Mouse (Mus musculus): ENCODE results near the gene Tmem126b. TPM values are rescaled to one million over a fixed set of nuclear protein-coding genes. Genes with fewer than 3 reads are reported as not detected.

Gene Tmem126b
- polyA plus RNA-seq, 1 experiment: 0.31 TPM

DNA sequence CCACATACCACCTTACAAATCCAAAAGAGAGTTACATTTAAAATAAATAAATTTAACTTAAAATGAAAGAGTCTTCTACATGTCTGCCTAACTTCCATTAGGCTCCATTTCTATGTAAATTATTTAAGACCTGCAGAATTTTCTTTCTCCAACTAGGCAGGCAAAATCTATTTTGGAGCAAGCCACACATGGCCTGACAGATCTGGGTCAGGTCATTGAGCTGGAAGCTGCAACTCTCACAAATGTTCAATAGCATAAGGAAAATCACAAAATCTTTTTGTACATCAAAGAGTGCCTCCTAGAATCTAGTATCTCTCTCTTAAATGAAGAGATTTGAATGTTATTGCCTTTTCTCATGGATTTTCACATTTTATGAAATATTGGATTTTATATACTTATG lies 43.6 kb downstream of the Tmem126b start:
- no peak overlapping the region for H3K4me3 ChIP-seq (replicated peaks)
- H3K36me3 ChIP-seq (ENCODE audit: control insufficient read depth): no peaks in the 10 kb centered on the region
- no peak for TF ChIP-seq GATA1 (IDR thresholded peaks at IDR 0.05; ENCODE audit: low read length)
- no peaks in the 10 kb centered on the region for H3K4me1 ChIP-seq (ENCODE audit: control insufficient read depth)
- H3K27me3 ChIP-seq (ENCODE audit: control insufficient read depth): peaks cover 7% of the 10 kb centered on the region
- no peaks in the 10 kb centered on the region; the same call in 1 of the 2 replicates for H3K9me3 ChIP-seq (ENCODE audit: control insufficient read depth, low read length)

DNA sequence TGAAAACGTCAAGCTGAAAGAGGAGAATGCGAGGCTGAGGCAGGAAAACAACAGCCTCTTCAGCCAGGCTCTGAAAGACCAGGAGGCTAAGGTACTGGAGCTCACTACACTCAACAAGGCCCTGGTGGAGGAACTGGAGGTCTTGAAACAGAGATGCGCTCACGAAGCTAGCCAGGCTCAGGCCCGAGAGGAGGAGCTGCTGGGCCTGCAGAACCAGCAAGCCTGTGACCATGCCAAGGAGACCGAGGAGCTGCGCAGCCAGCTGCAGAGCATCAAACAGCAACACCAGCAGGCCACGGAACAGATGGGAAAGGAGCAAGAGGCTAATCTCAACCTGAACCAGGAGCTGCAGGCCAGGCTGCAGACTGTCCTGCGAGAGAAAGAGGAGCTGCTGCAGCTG lies 48.8 kb downstream of the Tmem126b start:
- peaks cover 6% of the 10 kb centered on the region for H3K4me1 ChIP-seq (ENCODE audit: control insufficient read depth)
- H3K36me3 ChIP-seq (ENCODE audit: control insufficient read depth): no peaks in the 10 kb centered on the region
- H3K27me3 ChIP-seq (ENCODE audit: control insufficient read depth): peaks cover 14% of the 10 kb centered on the region
- H3K4me3 ChIP-seq (replicated peaks): no peak overlapping the region
- no peaks in the 10 kb centered on the region; the same call in 1 of the 2 replicates for H3K9me3 ChIP-seq (ENCODE audit: control insufficient read depth, low read length)
- no peak for TF ChIP-seq TAL1 (IDR thresholded peaks at IDR 0.05; ENCODE audit: low read length)
- TF ChIP-seq GATA1 (IDR thresholded peaks at IDR 0.05; ENCODE audit: low read length): no peak

DNA sequence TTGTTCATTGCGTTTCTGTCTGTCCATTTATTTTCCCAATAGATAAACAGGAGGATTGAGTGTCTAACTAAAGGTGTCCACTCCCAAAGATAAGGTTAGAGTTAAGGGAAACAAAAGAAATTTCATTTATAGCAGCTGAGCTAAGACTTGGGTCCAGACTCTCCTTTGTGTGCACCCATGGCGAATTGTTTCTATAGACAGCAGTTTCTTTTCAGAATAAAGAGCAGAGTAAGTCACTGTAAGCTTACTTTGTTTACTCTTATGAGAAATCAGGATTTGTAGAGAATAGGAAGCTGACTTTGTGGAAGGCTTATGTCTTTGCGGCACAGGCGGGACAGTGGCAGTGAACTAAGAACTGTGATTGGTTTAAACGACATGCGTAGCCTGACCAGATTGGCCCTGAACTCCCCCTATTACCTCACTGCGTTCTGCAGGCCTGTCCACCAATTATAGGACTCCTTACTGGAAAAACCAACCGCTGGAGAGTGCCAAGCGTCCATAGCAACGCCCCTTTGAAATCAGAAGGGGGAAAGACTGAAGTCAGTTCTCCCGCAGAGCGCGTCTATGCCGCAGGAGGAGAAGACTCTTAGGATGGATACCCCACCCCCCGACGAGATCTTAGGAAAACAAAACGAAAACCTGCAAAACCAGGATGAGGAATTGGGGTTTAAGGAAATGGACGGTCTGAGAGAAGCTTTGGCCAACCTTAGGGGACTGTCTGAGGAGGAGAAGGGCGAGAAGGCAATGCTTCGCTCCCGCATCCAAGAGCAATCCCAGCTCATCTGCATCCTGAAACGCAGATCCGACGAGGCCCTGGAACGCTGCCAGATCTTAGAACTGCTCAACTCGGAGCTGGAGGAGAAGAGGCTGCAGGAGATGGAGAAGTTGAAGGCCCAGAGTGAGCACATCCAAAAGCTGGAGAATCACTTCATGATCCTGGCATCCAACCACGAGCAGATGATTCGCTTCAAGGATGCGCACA lies 49.5 kb downstream of the Tmem126b start, which contains the start of gene Ccdc89:
Gene Ccdc89, plus strand, starts transcription at position 558 of the 982 bp plus-strand sequence.
- Histone ChIP-seq H3K4me1 (ENCODE audit: control insufficient read depth) (peaks cover 6% of the 10 kb centered on the region), H3K9me3 (ENCODE audit: control insufficient read depth, low read length) (no peaks in the 10 kb centered on the region; the same call in 1 of the 2 replicates), H3K36me3 (ENCODE audit: control insufficient read depth) (no peaks in the 10 kb centered on the region), H3K4me3 (replicated peaks) (peak within 1 kb of the TSS; percentile 43), H3K27me3 (ENCODE audit: control insufficient read depth) (peaks cover 14% of the 10 kb centered on the region)
- no peak for TF ChIP-seq TAL1 (IDR thresholded peaks at IDR 0.05; ENCODE audit: low read length)
- TF ChIP-seq GATA1 (IDR thresholded peaks at IDR 0.05; ENCODE audit: low read length): no peak

Other genes starting within 250 kb of the Tmem126b start
- not detected in 2 replicates for gene Ccdc83, start 210.2 kb downstream of the Tmem126b start, polyA plus RNA-seq (2012)
- gene Sytl2, start 173.7 kb downstream of the Tmem126b start, polyA plus RNA-seq (2012): 0.06 TPM in 1 of 2 replicates, not detected in the other
- not detected in 2 replicates for gene Ccdc89, start 49.4 kb downstream of the Tmem126b start, polyA plus RNA-seq (2012)
- 2.9 and 3.1 TPM in 2 replicates for gene Crebzf, start 33.3 kb downstream of the Tmem126b start, polyA plus RNA-seq (2012)
- 0.65 and 0.98 TPM in 2 replicates for gene Tmem126a, start 18.8 kb downstream of the Tmem126b start, polyA plus RNA-seq (2012)
- 0.02 TPM in 1 of 2 replicates, not detected in the other for gene Dlg2, start 671 bp upstream of the Tmem126b start, polyA plus RNA-seq (2012)